Mouse (Mus musculus) right cerebral cortex, postnatal 14 days (tissue): ENCODE results near the gene Tor1a.

Experiments used
- DNase-seq: peaks from one replicate; pipeline ENCODE4 v3.0.0; 2022

Tor1a gene

GRCm38 (mm10) chr2:30967352-30968327 is at the start of gene Tor1a:
Gene Tor1a, minus strand, starts transcription at chr2:30967933.
- DNase-seq, result peak; percentile 91

- no peak for DNase-seq
Observed at GRCm38 (mm10) chr2:31013371-31014120, 45.8 kb upstream of the Tor1a start.

- DNase-seq, result no peak
Observed at GRCm38 (mm10) chr2:31007208-31007607, 39.5 kb upstream of the Tor1a start.

GRCm38 (mm10) chr2:31006434-31006833 is 38.7 kb upstream of the Tor1a start:
- no peak for DNase-seq

- DNase-seq, result no peak
Observed at GRCm38 (mm10) chr2:31005453-31005852, 37.7 kb upstream of the Tor1a start.

GRCm38 (mm10) chr2:31002857-31003256 is 35.1 kb upstream of the Tor1a start:
- no peak for DNase-seq

GRCm38 (mm10) chr2:30998443-30999260 is 30.9 kb upstream of the Tor1a start:
- no peak for DNase-seq

GRCm38 (mm10) chr2:30995432-30995996 is 27.8 kb upstream of the Tor1a start:
- no peak for DNase-seq

GRCm38 (mm10) chr2:30994853-30995252 is 27.1 kb upstream of the Tor1a start:
- no peak for DNase-seq

- DNase-seq, result no peak
Observed at GRCm38 (mm10) chr2:30990221-30990620, 22.5 kb upstream of the Tor1a start.

GRCm38 (mm10) chr2:30985111-30986020 is 17.6 kb upstream of the Tor1a start:
- DNase-seq, result peak; percentile 33

GRCm38 (mm10) chr2:30983024-30983423 is 15.3 kb upstream of the Tor1a start:
- no peak for DNase-seq

- DNase-seq, result peak; percentile 99
Observed at GRCm38 (mm10) chr2:30981790-30982513, 14.2 kb upstream of the Tor1a start, which contains the start of the genes BC005624 and Usp20. Gene BC005624, minus strand, starts transcription at chr2:30982201. Gene Usp20, plus strand, starts transcription at chr2:30982279.

- DNase-seq, result no peak
Observed at GRCm38 (mm10) chr2:30966826-30967225, 907 bp downstream of the Tor1a start.

GRCm38 (mm10) chr2:30965627-30966026 is 2.1 kb downstream of the Tor1a start:
- no peak for DNase-seq

GRCm38 (mm10) chr2:30962570-30963254 is 5.0 kb downstream of the Tor1a start:
- DNase-seq, result no peak

GRCm38 (mm10) chr2:30959856-30960255 is 7.9 kb downstream of the Tor1a start:
- DNase-seq, result no peak

GRCm38 (mm10) chr2:30958726-30959125 is 9.0 kb downstream of the Tor1a start:
- DNase-seq, result no peak

- DNase-seq, result no peak
Observed at GRCm38 (mm10) chr2:30957511-30957910, 10.2 kb downstream of the Tor1a start.

- DNase-seq, result no peak
Observed at GRCm38 (mm10) chr2:30954797-30955196, 12.9 kb downstream of the Tor1a start.
